Mouse (Mus musculus) layer of hippocampus, adult 18-20 months (tissue): ENCODE measurements around the gene B4galt1. TPM values are rescaled to one million over a fixed set of nuclear protein-coding genes. Genes with fewer than 3 reads are reported as not detected.

Experiments used
- DNase-seq, 2 experiments: peaks; one replicate each; pipeline ENCODE4 v3.0.0; 2022; ENCODE audit warnings: low spot score in 2 of 2
- microRNA-seq, 2 experiments: library from miRNA; unstranded; fragments of <30 nt; microRNA quantifications; one replicate each; pipeline ENCODE4 v1.2.0; 2021
- total RNA-seq, 2 experiments: library from RNA; stranded (reverse); gene quantifications; 2 replicates each; pipeline ENCODE4 v1.2.3; 2021

The B4galt1 gene
- total RNA-seq, 2 experiments from 2014 or later, result 7.0 to 7.6 TPM

DNA sequence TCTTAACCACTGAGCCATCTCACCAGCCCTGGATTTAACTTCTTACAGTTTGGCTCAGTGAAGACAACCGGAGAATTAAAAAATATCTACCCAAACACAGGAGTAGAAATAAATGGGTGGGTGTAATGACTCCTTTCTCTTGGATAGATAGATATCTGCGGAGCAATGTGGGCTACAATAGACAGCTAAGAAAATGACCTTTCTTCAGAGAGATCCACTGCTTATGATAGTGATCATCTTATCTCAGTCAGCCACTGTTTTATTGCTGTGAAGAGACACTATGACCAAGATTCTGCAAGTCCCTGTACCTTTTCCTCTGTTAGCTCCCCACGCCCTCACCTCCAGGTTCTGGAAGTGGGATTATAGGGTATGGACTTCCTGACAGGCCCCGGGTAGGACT is 70.8 kb downstream of the B4galt1 start:
- DNase-seq, result no peak

DNA sequence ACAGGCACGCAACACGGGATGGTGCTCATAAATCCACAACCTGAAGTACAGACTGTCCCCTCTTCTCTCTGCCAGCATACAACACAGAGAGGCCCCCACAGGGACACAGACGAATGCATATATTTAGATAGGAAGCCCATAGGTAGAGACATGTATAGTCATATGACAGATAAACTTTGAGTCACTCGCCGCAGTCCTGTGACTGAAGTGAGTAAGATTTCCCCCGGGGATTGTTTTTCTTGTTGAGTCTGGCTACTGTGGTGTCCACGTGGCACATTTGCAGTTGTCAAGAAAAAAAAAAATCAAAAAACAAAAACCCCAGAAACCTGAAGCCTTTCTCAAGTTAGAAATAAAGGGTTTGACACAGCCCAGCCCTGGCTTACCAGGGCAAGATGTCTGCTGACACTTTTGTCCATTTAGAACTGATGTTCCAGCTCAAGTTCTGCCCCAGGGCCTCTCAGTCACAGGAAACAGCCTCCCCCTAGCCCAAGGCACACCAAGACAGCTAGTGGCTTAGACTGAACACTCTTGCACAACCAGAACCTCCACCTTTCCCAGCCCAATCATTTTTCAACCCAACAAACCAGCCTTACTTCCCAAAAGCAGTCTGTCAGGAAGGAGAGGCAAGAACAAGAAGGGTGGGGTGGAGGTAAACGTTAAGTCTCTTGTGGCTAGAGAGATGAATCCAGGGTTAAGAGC is 71.9 kb downstream of the B4galt1 start:
- no peak for DNase-seq

DNA sequence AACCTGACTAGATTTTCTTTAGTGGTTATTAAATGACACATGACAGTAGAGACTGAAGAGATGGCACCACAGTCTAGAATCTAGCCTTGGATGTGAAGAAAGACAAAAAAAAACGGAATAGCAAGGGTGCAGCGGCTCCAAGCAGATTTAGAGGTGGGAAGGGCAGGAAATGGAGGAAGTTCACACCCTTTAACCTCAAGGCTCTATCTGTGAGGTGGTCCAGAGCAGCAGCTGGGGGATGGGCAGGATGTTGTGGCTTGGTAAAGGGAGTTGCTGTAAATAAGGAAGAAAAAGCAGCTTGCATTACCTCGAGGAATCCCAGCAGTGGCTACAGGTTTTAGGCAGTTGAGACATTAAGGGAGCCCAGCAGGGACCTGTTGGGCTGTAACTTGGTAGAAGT is 72.7 kb downstream of the B4galt1 start:
- no peak for DNase-seq

DNA sequence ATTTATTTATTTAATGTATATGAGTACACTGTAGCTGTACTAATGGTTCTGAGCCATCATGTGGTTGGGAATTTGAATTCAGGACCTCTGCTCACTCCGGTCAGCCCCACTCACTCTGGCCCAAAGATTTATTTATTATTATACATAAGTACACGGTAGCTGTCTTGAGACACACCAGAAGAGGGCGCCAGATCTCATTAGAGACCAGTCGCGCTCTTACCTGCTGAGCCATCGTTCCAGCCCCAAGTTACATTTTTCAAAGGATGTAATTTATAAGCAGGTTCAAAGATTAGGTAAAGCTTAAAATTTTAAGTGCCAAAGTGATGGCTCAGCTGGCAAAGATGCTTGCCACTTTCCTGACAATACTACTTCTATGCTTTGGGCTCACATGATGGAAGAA is 75.1 kb downstream of the B4galt1 start:
- peak in 1 of 2 experiments; percentile 31 for DNase-seq

DNA sequence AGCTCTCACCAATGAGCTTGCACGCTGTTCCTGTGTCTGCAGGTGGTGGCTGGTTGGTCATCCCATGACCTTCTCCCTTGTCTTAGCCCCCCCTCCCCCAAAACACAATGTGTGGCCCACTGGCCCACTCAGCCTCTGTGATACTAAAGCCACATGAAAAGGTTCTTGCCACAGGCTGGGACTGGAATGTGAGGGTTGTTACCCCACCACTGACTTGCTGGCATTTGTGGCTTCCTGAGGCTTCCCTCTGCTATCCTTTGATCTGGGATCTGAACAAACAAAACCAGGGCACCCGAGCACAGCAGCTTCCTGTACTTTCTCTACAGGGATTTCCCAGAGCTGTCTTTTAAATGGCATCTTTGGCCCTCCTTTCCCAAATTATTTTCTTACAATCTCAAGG is 76.7 kb downstream of the B4galt1 start:
- no peak for DNase-seq

DNA sequence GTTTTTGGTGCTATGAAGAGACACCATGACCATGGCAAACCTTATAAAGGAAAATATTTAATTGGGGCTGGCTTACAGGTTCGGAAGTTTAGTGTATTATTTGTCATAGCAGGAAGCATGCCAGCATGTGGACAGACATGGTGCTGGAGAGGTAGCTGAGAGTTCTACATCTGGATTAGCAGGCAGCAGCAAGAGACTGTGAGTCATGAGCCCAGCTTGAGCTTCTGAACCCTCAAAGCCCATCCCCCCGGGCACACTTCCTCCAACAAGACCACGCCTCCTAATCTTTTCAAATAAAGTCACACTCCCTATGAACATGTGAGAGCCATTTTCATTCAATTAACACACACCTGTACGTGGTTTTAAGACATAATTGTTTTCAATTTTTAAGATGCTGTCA is 77.4 kb downstream of the B4galt1 start:
- no peak for DNase-seq

DNA sequence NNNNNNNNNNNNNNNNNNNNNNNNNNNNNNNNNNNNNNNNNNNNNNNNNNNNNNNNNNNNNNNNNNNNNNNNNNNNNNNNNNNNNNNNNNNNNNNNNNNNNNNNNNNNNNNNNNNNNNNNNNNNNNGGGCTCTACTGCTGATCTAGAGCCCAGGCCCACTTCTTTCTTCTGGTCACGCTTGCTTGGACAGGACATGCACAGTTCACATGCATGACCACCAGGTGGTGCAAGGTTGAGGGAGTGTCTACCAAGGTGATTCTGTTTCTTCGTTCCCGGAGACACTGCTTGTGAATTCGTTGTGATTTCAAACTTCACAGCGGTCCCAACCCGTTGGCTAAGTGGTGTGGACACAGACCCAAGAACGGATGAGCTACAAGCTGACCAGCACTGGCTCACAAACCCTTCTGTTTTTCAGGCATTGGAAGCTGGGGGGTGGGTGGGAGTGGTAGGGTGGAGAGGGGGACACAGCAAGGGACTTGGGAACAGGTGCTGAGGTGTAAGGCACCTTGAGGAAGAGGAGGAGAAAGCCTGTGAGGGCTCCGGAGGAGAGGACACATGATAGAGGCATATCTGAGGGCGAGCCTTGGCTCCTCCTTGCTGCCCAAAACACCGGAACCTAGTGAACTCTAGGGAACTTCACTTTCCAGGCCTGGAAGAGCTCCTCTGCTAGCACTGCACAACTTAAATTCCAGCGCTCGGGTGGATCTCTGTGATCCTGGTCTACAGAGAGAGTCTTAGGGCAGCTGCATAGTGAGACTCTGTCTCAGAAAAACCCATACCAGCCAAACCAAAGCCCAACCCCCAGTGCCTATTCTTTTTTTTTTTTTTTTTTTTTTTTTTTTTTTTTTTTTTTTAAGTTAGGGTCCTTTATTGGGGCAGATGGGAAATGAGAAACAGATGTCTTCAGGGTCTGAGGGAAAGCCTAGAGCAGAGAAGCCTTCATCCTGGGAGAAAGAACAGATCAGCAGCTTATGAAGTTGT is 79.2 kb downstream of the B4galt1 start:
- DNase-seq, result peak; percentile 17 to 55

DNA sequence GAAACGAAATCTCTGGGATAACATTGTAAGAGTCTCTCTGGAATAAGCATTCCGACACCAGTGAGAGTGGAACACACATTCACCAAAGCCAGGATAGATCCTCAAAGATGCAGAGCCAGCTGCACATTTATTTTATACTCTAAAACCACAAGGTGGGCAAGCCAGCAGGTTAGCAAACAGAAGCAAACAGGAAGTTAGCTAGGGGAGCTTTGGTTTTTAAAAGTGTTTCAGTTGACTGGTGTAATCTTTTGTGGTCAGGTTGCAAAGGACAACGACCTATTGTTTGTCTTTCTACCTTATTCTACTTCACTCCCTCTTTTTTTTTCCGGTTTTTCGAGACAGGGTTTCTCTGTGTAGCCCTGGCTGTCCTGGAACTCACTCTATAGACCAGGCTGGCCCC is 93.9 kb downstream of the B4galt1 start:
- no peak for DNase-seq

DNA sequence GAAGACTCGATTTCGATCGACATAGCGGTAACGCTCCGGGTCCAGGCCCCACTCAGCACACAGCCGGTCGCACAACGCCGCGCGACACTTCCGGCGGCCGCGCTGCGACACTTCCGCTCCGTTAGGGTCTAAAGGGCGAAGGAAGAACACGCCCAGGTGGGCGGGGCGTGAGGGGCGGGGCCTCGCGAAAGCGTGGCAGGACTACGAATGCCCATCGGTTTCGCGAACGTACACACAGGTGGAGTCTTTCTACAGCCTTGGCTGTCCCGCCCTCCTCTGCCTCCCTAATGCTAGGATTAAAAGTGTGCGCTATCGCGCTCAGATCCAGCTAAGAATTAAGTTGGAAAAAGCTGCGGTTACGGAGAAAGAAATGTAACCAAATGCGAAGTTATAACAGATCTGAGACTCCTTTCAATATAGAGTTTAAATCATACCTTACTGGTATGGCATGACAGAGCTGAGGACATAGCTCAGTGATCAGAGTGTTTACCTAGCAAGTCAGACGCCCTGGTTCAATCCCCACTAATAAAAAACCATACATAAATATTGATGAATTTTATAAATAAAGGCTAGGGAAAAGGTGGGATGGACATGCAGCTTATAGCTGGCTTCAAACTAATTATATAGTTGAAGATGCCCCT is 95.9 kb downstream of the B4galt1 start, which contains the start of gene Smu1:
Smu1 (minus strand) TSS at position 144 of the 641 bp plus-strand sequence.
- DNase-seq, result peak; percentile 93 to 97

DNA sequence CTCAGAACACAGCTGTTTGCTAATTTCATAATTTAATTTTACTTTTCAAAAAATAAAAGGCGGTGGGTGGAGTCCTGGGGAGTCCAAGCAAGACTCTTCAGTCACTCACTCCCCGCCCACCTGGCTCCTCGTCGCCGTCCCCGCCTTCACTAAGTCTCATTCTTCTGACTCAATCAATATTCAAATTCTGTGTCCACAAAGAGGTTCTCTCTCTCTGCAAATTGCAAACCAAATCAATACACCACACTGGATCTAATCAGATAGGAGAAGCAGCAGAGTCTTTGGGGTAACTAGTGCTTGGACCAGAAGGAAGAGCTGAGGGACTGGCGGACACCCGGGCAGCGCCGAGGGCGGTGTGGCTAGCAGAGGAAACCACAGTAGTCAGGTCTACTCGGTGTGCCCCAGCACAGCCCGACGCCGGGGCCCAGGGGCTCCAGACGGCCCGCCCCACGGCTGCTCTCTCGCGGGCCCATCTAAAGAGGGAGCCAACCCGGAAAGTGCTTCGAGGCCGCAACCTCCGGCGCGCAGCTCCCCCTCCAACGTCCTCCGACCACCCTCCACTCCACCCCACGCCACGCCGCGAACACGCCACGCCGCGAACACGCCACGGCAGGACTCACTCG is 96.5 kb downstream of the B4galt1 start:
- no peak for DNase-seq

Small RNA genes within 50 kb of the gene (microRNA-seq; reads per million reads assigned to microRNA genes)
- gene Gm24112, result 0 reads per million in 2 experiments
- 0 reads per million in 2 experiments for gene Gm25931
- 0 reads per million in 2 experiments for gene Mir5123

Other genes with a start within 250 kb of the B4galt1 start
- 10 to 100 TPM; 29.5 to 31.2 TPM for gene Aptx, start 150.8 kb downstream of the B4galt1 start, total RNA-seq
- gene Dnaja1, start 131.9 kb downstream of the B4galt1 start, total RNA-seq, result 100 to 1,000 TPM; 333 to 347 TPM
- gene Smu1, start 96.1 kb downstream of the B4galt1 start, total RNA-seq, result 10 to 100 TPM; 48.9 to 55.4 TPM
- gene Spink4, start 66.0 kb upstream of the B4galt1 start, total RNA-seq, result not detected
- gene Bag1, start 94.3 kb upstream of the B4galt1 start, total RNA-seq, result 100 to 1,000 TPM; 154 to 156 TPM
- 10 to 100 TPM; 85.7 to 87.2 TPM for gene Chmp5, start 94.4 kb upstream of the B4galt1 start, total RNA-seq
- 10 to 100 TPM; 65.6 to 68.7 TPM for gene Nfx1, start 116.9 kb upstream of the B4galt1 start, total RNA-seq
- under 1 TPM in 1 of 2 experiments, not detected in 1; 0.15 TPM for gene Aqp7, start 194.1 kb upstream of the B4galt1 start, total RNA-seq
- gene Aqp3, start 244.2 kb upstream of the B4galt1 start, total RNA-seq, result not detected